Mouse (Mus musculus) neural tube, embryonic 11.5 days (tissue): ENCODE measurements around the gene Daam2. TPM values are rescaled to one million over a fixed set of nuclear protein-coding genes. Genes with fewer than 3 reads are reported as not detected.

Experiments
- ATAC-seq: fragments of 200-750 bp; cut with Nextera tagmentation; 2 replicates; pipeline ENCODE4 v1.8.0; 2017; ENCODE audit warnings: moderate number of reproducible peaks, mild to moderate bottlenecking, moderate TSS enrichment, moderate library complexity; ENCODE audit not compliant: insufficient read depth, low FRiP score, low TSS enrichment
- DNase-seq: peaks from one replicate; pipeline ENCODE4 v3.0.0-alpha.2; 2015; ENCODE audit warnings: low spot score
- H3K27ac ChIP-seq: fragments of 300-500 bp; sonication (generic); 2 replicates; pipeline ENCODE4 v1.5.1; 2014; ENCODE audit warnings: low read depth, mild to moderate bottlenecking, low read length
- H3K27me3 ChIP-seq: fragments of 300-500 bp; sonication (generic); 2 replicates; pipeline ENCODE4 v1.6.1; 2014; ENCODE audit warnings: mild to moderate bottlenecking, low read length, mixed read lengths; ENCODE audit not compliant: control insufficient read depth, insufficient read depth
- H3K36me3 ChIP-seq: fragments of 300-500 bp; sonication (generic); 2 replicates; pipeline ENCODE4 v1.6.1; 2014; ENCODE audit warnings: mild to moderate bottlenecking, low read length, moderate library complexity, mixed read lengths; ENCODE audit not compliant: control insufficient read depth, insufficient read depth
- H3K4me1 ChIP-seq: fragments of 300-500 bp; sonication (generic); 2 replicates; pipeline ENCODE4 v1.6.1; 2014; ENCODE audit warnings: low read length, mixed read lengths; ENCODE audit not compliant: control insufficient read depth, insufficient read depth
- H3K4me2 ChIP-seq: fragments of 300-500 bp; sonication (generic); 2 replicates; pipeline ENCODE4 v1.6.1; 2014; ENCODE audit warnings: low read depth, mild to moderate bottlenecking, moderate library complexity
- H3K4me3 ChIP-seq: fragments of 300-500 bp; sonication (generic); 2 replicates; pipeline ENCODE4 v1.5.1; 2014; ENCODE audit warnings: low read depth, low read length
- H3K9ac ChIP-seq: fragments of 300-500 bp; sonication (generic); 2 replicates; pipeline ENCODE4 v1.6.1; 2014; ENCODE audit warnings: mild to moderate bottlenecking, low read length
- H3K9me3 ChIP-seq: fragments of 300-500 bp; sonication (generic); 2 replicates; pipeline ENCODE4 v1.6.1; 2016; ENCODE audit warnings: low read length; ENCODE audit not compliant: control insufficient read depth
- WGBS: fragments of 180-500 bp; shearing (Covaris S2); extraction: QIAGEN DNeasy Blood & Tissue Kit; methylation state at CpG from one replicate; pipeline ENCODE4 v1.1.7; 2014; 5-methylcytosine and 5-hydroxymethylcytosine counted together
- polyA plus RNA-seq: library from polyadenylated mRNA; unstranded; fragments of >200 nt; fragmentation: Nextera tagmentation; extraction: Ambion mirVana; gene quantifications from 2 replicates; pipeline ENCODE4 v1.2.1, GENCODE M21; 2014

Gene Daam2
- polyA plus RNA-seq, 1 experiment from 2014 or later = 5.3 TPM

DNA sequence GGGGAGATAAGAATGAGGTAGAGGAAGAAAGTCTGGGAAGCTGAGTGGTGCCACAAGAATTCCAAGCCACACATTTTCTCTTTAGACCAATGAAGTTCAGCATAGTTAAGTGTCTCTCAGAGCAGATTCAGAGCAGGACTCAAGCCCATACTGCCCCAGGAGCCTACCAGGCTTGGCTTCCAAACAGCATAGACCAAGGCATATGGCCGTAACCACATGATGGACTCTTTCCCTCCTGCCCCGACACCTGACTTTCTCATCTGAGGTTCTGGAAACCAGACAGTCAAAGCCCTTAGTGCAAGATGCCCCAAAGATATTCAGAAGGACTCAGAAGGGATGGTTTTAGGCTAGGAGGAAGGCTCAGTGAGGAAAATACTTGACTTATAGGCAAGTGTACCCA lies 19.6 kb downstream of the Daam2 start:
- Histone ChIP-seq H3K4me2 (no peak overlapping the region), H3K27me3 (no peaks in the 10 kb centered on the region), H3K9ac (no peak overlapping the region), H3K4me1 (peaks cover 7% of the 10 kb centered on the region), H3K27ac (no peak overlapping the region), H3K4me3 (no peak overlapping the region), H3K9me3 (no peaks in the 10 kb centered on the region), H3K36me3 (peaks cover 2% of the 10 kb centered on the region)
- 98% methylated on average over 2 of the region's 2 CpGs for WGBS
- DNase-seq = no peak
- ATAC-seq = no peak

DNA sequence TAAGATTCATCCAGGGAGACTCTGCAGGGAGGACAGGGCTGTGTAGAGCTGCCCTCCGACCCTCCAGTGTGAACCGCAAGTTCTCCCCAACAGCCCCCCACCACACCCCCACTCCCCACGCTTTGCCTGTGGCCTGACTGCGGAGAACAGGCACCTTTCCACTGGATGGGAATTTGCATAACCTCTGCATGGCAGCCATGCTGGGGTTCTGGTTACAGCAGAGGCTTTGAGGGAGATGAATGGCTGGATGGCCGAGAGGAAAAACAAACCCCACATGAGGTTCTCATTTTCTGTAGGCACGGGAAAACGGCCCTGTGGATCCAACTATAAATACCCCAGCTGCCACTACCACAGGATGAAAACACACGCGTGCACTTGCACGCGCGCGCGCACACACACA lies 23.4 kb downstream of the Daam2 start:
- WGBS = 64% methylated on average over 14 of the region's 14 CpGs
- DNase-seq = no peak
- H3K27ac ChIP-seq = no peak overlapping the region
- no peak overlapping the region for H3K4me2 ChIP-seq
- H3K36me3 ChIP-seq = no peaks in the 10 kb centered on the region
- no peak overlapping the region for H3K4me3 ChIP-seq
- no peak for ATAC-seq
- H3K9me3 ChIP-seq = no peaks in the 10 kb centered on the region
- no peaks in the 10 kb centered on the region for H3K27me3 ChIP-seq
- no peak overlapping the region for H3K9ac ChIP-seq
- H3K4me1 ChIP-seq = peaks cover 16% of the 10 kb centered on the region

DNA sequence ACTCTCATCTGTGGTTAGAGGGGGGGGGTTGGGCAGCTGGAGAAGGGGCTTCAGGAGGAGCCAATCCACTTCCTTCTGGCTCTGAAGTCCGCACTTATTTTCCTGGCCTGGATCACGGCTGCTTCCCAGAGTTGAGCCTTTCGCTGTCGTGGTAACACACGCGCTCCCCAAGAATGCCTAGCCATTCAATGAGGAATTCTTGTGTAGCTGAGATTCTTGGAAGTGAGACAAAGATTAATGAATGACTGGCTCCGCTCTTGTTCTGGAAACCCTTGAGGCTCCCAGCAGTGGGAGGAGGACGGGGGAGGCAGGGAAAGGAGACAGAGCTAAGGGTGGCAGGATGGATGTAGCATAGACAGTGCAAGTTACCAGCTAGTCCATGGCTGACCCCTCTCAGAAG lies 24.9 kb downstream of the Daam2 start:
- Histone ChIP-seq H3K9ac (no peak overlapping the region), H3K4me2 (no peak overlapping the region), H3K4me3 (no peak overlapping the region), H3K36me3 (no peaks in the 10 kb centered on the region), H3K27ac (peak overlapping the region; percentile 23; the same call in 1 of the 2 replicates), H3K9me3 (no peaks in the 10 kb centered on the region), H3K4me1 (peaks cover 16% of the 10 kb centered on the region), H3K27me3 (no peaks in the 10 kb centered on the region)
- ATAC-seq (peak; percentile 83), DNase-seq (peak; percentile 82)
- WGBS = 24% methylated on average over 8 of the region's 8 CpGs

DNA sequence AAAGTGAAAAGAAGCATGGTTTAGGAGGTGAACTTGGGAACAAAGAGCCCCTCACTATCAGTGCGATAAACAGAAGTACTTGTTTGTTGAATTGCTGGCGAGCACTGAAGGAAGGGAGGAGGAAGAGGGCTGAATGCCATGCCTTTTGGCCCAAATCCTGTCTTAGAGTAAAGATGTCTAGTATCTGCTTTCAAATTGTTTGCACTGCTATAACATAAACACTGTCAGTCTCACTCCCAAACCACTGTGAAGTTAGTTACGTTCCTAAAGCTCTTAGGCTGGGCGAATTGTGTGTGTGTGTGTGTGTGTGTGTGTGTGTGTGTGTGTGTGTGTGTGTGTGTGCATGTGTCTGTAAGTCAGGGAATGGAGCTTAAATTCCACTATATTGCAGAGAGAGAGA lies 28.6 kb downstream of the Daam2 start:
- DNase-seq (no peak), ATAC-seq (no peak)
- Histone ChIP-seq H3K9me3 (no peaks in the 10 kb centered on the region), H3K27ac (no peak overlapping the region), H3K4me1 (peaks cover 13% of the 10 kb centered on the region), H3K36me3 (peaks cover 2% of the 10 kb centered on the region; the same call in 1 of the 2 replicates), H3K4me2 (no peak overlapping the region), H3K9ac (no peak overlapping the region), H3K27me3 (no peaks in the 10 kb centered on the region), H3K4me3 (no peak overlapping the region)
- WGBS = 67% methylated on average over 4 of the region's 4 CpGs

DNA sequence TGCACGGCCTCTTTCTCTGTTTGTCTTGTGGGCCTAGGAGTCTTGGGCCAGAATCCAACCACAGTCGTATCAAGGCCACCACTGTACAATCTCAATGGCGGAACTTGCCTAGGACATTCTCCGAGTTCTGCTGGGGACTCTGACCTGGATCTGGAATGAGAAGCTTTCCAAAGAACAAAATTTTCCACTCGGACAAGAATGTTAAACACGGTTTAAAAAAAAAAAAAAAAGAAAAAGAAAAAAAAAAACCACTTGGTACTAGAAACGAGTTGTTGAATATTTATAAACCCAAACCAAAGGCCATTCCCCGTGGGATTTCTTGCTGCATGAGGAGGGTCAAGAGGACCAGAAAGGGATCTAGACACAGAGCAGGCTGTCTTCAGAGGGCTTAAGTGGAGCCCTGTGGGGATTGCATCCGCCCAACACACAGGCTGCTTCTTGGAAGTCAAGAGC lies 29.9 kb downstream of the Daam2 start:
- H3K4me2 ChIP-seq = no peak overlapping the region
- no peak overlapping the region for H3K4me3 ChIP-seq
- WGBS = 80% methylated on average over 9 of the region's 9 CpGs
- ATAC-seq (no peak), DNase-seq (no peak)
- no peaks in the 10 kb centered on the region for H3K9me3 ChIP-seq
- H3K27me3 ChIP-seq = no peaks in the 10 kb centered on the region
- H3K4me1 ChIP-seq = peaks cover 7% of the 10 kb centered on the region; the same call in 1 of the 2 replicates
- H3K36me3 ChIP-seq = peaks cover 2% of the 10 kb centered on the region; the same call in 1 of the 2 replicates
- H3K9ac ChIP-seq = no peak overlapping the region
- H3K27ac ChIP-seq = no peak overlapping the region

DNA sequence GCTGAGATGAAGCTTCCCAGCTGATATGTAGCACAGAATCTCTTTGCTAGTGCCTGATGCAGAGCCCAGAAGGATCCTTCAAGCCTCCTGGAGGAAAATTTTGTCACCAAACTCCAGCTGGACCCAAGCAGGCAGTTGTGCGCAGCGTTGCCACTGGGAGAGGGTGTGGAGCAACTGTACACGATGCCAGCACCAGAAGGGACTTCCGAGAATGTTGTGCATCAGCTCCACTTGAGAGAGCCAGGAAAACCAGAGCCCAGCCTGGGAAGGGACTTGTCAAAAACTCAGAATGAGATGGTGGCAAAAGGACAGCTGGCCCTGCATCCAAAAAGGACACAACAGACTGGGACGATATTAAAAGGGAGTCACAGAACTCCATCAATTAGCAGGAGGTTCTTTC lies 32.5 kb downstream of the Daam2 start:
- H3K4me2 ChIP-seq = no peak overlapping the region
- 91% methylated on average over 5 of the region's 5 CpGs for WGBS
- H3K4me1 ChIP-seq = no peaks in the 10 kb centered on the region
- no peaks in the 10 kb centered on the region for H3K27me3 ChIP-seq
- ATAC-seq (no peak), DNase-seq (no peak)
- no peak overlapping the region for H3K27ac ChIP-seq
- no peak overlapping the region for H3K4me3 ChIP-seq
- H3K36me3 ChIP-seq = peaks cover 2% of the 10 kb centered on the region; the same call in 1 of the 2 replicates
- H3K9me3 ChIP-seq = no peaks in the 10 kb centered on the region
- no peak overlapping the region for H3K9ac ChIP-seq

DNA sequence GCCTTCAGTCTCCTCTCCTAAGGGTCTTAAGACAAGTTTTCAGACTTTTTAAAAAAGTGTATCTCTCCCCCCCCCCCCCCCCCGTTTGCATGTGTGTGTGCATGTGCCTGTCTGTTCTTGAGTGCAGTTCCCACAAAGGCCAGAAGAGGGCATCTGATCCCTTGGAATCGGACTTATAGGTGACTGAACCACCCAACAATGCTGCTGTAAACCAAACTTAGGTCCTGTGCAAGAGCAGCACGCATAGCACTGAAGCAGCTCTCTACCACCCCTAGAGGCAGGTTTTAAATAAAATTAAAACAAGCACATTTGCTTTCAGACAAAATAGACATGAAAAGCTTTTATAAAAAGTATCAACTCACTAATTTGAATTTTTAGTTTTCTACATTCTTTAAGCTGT lies 33.9 kb downstream of the Daam2 start:
- H3K4me1 ChIP-seq = no peaks in the 10 kb centered on the region
- H3K4me2 ChIP-seq = no peak overlapping the region
- peak; percentile 41 for DNase-seq
- no peaks in the 10 kb centered on the region for H3K27me3 ChIP-seq
- WGBS = 22% methylated on average over 3 of the region's 3 CpGs
- no peak overlapping the region for H3K27ac ChIP-seq
- H3K36me3 ChIP-seq = peaks cover 2% of the 10 kb centered on the region; the same call in 1 of the 2 replicates
- ATAC-seq = no peak
- no peak overlapping the region for H3K4me3 ChIP-seq
- H3K9me3 ChIP-seq = no peaks in the 10 kb centered on the region
- H3K9ac ChIP-seq = no peak overlapping the region

DNA sequence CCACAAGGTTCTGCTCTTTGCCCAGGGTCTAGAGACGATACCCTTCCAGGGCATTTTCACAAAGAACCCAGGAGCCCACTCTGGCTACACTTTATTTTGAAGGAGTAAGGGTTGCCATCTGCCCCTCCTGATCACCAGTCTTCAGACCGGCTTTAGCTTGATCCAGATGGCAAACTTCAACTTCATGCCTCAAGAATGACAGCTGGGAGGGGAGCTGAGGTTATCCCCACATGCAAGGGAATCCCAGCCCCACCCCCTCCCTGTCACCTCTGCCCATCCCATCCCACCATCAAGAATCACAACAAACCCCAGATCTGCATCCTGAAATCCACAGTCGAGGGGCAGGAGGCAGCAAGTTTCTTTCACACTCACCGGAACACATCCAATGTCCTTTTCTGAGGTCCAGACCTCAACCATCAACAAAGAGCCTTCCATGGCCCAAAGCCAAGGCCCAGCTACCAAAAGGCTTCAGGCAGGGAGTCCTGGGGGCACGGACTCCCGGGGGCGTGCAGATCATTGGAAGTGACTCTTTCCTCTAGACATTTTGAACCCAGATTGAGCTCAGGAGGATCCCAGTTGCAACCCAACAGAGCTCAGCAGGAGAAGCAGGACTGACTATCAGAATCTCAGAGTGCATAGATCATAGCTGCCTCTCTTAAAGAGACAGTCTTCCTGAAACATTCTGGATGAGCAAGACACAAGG lies 35.5 kb downstream of the Daam2 start:
- Histone ChIP-seq H3K9me3 (no peaks in the 10 kb centered on the region), H3K4me2 (no peak overlapping the region), H3K9ac (no peak overlapping the region), H3K4me1 (no peaks in the 10 kb centered on the region), H3K36me3 (peaks cover 2% of the 10 kb centered on the region; the same call in 1 of the 2 replicates), H3K27me3 (no peaks in the 10 kb centered on the region), H3K27ac (no peak overlapping the region), H3K4me3 (no peak overlapping the region)
- ATAC-seq (no peak), DNase-seq (no peak)
- 77% methylated on average over 7 of the region's 7 CpGs for WGBS

DNA sequence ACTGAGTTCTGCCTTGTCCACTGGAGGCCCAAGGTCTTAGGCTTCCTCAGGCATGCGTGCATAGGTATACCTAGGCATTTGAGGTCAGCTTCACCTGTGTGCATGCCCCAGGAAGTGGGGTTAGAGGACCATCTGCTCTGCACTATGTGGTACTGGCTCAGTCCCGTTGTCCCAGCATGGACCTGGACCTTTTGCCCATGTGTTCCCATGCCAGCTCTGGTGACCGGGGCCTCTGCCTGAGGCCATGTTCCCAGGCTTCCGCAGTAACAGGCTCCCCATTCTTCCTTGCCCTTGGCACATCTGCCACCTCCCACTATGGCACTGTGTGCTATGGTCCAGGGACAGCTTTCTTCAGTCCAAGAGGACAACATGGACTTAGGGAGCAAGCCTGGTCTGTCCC lies 36.1 kb downstream of the Daam2 start:
- no peak for DNase-seq
- Histone ChIP-seq H3K9me3 (no peaks in the 10 kb centered on the region), H3K27ac (no peak overlapping the region), H3K4me3 (no peak overlapping the region), H3K4me1 (no peaks in the 10 kb centered on the region), H3K4me2 (no peak overlapping the region), H3K9ac (no peak overlapping the region), H3K36me3 (no peaks in the 10 kb centered on the region; the same call in 1 of the 2 replicates), H3K27me3 (no peaks in the 10 kb centered on the region)
- 95% methylated on average over 4 of the region's 4 CpGs for WGBS
- no peak for ATAC-seq
